Mouse (Mus musculus) 416B (cell line): Measurements from ENCODE around the gene Mob4.

Source experiments
- DNase-seq: peaks from one replicate; pipeline ENCODE4 v3.0.0; 2011; ENCODE audit warnings: low read depth

The Mob4 gene

GRCm38 (mm10) chr1:55132308-55132707, 1.3 kb downstream of the Mob4 start:
- no peak for DNase-seq

DNA sequence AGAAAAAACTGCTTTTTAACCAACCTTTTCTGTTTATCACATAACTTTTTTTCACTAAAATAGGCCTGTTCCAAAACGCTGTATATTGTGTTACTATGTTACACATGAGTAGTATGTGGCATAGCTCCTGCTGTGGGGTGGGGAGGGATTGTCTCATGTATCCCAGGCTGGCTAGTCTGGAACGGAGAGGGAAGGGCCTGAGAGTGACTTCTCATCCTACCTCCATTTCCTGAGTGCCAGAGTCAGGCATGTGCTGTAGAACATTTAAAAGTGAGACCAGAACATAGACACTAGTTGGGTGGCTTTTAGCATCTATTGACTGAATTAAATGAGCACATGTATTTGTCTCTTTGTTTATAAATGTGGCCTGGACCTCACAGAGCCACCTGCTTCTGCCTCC, 2.1 kb downstream of the Mob4 start:
- no peak for DNase-seq

GRCm38 (mm10) chr1:55134301-55134700, 3.3 kb downstream of the Mob4 start:
- no peak for DNase-seq

DNA sequence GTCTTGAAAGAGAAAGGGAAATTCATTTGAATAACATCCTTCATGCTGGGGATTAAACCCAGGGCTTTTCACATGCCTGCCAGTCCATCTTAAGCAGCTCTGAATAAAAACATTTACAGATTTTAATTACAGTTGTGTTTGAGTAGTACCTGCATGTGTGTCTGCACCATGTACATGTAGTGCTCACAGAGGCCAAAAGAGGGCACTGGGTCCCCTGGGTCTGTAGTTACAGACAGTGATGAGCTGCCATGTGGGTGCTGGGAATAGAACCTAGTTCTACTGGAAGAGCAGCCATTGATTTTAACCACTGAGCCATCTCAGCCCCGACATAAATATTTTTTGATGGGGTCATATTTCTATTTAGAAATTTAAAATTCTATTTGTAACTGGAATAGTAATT, 4.8 kb downstream of the Mob4 start:
- DNase-seq: no peak

GRCm38 (mm10) chr1:55144338-55144737, 13.3 kb downstream of the Mob4 start:
- no peak for DNase-seq

- no peak for DNase-seq
Observed at GRCm38 (mm10) chr1:55145556-55145955, 14.5 kb downstream of the Mob4 start.

GRCm38 (mm10) chr1:55157329-55157728, 26.3 kb downstream of the Mob4 start:
- DNase-seq: no peak

DNA sequence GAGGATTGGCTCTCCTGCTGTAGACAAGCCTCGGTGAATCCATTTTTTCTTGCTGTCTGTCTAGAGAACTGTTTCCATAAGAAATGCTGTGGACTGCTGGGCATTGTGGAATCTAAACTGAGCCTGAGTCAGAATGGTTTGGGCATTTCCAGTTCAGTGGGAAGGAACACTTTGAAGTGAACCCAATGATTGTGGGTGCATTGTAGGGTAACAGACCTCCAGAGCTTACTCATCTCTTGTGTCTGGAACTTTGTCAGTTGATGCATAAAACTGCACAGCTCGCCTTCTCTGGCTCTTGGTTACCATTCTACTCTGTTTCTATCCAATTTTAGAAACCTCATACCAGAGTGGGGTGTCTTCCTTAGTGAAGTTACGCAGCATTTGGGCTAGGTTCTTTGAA, 27.2 kb downstream of the Mob4 start:
- no peak for DNase-seq

DNA sequence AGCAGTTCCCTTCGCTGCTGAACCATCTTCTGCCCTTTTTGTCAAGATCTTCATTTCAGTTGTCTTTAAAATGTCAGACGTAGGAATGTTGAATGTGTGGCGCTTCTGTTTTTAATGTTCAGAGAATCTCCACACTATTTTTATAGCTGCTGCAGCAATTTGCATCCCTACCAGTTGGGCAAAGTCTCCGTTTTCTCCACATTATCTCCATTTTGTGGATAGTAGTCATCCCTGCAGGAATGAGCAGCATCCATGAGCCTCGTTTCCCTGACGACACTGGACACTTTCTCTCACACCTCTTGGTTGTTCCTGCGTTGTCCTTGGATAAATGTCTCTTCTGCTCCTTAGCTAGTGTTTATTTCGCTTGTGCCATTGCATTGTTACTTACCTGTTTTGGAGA, 27.8 kb downstream of the Mob4 start:
- no peak for DNase-seq

DNA sequence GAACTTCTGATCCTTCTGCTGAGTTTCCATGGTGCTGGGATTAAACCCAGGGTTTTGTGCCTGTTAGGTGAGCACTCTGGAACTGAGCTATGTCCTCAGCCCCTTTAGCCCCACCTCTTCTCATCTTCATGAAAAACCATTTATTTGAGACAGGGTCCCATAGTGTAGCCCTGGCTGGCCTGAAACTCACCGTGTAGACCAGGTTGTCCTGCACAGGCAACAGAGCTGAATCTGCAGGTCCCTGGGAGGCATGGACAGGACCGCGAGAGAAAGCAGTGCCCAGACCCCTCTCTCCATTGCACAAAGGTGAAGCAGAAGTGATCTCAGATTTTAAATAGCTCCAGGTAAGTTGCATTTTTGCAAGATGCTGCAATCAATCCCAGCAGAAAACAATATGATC, 29.2 kb downstream of the Mob4 start:
- DNase-seq: no peak

- no peak for DNase-seq
Observed at GRCm38 (mm10) chr1:55160831-55161638, 30.0 kb downstream of the Mob4 start.

GRCm38 (mm10) chr1:55161895-55162294, 30.9 kb downstream of the Mob4 start:
- DNase-seq: peak; percentile 57

DNA sequence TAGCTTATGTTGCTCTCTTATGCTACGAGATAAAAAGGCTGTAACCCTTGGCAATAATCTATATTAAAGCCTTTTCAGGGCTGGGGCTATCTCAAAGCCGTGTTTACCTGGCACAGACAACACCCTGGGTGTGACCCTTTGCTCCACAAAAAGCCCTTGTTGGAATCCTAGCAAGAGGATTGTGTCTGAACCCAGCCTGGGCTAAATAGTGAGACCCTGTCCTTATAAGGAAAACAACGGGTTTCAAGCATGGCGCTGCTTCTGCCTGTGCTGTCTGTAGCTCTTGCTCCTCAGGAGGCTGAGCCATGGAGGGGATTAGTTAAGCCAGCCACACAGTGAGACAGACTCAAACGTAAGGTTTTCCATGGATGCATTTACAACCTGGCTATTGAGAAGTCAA, 31.8 kb downstream of the Mob4 start:
- no peak for DNase-seq

- peak; percentile 18 for DNase-seq
Observed at GRCm38 (mm10) chr1:55164005-55164404, 33.0 kb downstream of the Mob4 start.

- DNase-seq: no peak
Observed at GRCm38 (mm10) chr1:55167560-55167959, 36.5 kb downstream of the Mob4 start.

DNA sequence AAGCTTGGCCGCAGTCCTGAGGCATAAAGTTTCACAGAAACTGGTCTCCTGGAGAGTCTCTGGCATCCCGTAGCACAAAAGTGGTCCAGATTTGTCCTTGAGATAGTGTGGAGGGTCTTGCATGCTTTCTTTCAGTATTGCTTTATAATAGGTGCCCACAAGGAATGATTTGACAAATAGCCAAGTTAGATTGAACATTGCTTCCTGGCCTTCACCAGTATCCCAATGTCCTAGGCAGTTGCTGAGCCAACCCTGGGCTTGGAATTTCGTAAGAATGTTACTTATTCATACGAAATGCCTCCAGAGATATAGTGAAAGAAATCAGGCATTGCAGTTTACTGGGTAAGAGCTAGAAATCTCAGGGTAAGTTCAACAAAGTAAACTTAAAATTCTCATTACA, 37.6 kb downstream of the Mob4 start:
- no peak for DNase-seq

DNA sequence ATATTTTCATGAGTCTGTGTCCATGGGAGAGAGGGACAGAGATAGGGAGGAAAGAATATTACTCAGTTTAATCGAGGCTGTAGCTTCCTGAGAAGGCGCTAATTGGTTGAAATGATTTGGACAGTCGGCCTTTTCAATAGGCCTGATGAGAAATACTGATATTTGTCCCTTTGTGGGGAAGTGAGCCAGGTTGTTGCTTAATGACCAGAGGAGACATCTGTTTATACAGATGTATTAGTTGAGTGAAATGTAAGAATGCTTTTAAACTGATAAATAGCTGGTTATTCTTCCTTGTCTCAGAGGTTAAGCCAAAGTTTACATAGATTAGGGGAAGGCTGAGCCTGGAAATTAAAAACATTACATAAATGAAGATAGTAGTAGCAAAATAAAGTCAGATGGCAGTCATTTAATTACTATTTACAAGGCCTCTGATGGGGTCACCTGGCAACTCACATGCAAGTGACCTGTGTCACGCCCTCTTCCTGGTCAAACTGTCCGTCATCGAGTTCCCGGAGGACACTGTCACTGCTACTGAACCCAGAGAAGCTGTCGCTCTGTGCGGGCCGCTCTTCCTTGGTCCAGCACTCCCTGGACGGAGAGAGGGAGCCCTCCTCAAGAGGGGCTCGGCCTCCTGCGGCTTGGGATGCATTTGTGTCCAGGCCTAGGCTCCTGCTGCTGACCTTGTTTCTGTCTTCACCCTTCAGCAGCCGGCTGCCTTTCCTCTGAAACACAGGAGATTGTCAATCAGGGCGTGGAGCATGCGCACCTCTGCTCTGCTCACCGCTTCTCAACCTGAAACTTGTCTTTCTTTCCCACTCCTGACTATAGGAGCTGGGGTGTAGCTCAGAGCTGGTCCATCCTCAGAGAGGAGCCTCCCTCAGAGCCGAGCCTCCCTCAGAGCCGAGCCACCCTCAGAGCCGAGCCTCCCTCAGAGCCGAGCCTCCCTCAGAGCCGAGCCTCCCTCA, 40.6 kb downstream of the Mob4 start:
- DNase-seq: no peak

DNA sequence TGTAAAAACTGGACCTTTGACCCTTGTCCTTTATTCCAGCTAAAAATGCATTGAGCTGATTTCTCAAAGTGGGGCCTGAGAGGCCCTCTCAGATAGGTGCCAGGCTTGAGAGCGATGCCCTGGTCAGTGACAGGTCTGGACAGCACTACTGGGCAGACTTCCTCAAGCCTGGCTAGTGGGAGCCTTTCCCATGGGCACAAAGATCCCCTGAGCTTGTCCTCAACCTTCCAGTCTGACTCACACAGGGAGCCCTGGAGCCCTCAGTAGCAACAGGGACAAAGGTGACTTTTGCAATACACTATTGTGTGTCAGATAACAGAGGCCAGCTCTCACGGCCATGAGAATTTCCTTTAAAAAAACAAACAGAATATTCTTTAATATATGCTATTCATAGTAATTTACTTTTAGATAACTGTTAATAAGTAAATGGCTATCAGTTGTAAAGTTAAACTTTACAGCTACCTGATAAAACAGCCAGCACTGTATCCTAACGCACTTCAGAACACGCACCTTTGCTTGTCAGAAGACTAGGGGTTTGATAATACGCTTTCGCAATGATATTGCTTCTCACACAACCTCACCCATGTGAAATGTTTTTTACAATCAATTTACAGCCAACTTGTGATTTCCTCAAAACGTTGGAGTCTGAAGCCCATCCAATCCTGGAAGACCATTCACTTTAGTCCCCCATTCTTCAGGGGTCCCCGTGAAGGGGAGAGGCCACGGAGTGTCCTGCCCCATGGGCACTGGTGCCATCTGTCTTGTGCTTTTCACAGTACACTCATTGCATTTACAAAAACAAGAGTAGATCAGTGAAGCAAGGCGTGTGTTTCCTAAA, 42.9 kb downstream of the Mob4 start:
- DNase-seq: no peak

GRCm38 (mm10) chr1:55174558-55175034, 43.6 kb downstream of the Mob4 start:
- DNase-seq: no peak

GRCm38 (mm10) chr1:55179917-55180566, 49.0 kb downstream of the Mob4 start:
- DNase-seq: no peak

DNA sequence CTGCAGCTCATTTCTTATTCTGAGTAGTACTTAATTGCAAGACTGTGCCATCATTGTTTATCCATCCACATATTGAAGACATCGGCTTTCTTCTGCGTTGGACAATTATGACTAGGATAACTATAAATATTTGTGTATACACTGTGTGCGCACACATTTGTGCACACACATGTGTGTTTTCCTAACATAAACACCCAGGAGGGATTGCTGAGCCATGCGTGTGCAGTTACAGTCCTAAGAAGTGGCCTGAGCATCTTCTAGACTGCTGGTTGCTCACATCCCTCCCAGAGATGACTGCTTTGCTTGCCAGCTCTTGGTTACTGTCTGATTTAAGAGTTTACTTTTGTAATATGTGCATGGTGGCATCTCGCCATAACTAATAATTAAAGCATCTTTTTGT, 51.4 kb downstream of the Mob4 start:
- DNase-seq: no peak

DNA sequence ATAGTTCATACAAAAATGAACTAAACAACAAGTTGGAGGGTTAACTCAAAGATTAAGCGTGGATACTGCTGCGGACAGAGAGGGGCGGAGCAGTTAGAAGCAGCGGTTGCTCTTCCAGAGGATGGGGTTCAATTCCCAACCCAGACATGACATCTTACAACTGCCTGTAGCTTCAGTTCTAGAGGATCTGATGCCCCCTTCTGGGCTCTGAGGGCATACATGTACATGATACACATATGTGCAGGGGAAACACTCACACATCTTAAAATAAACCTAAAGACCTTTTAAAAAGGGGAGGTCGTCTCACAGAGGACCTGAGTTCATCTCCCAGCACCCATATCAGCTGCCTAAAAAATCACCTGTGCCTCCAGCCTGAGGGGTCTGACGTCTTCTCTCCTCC, 54.7 kb downstream of the Mob4 start:
- DNase-seq: peak; percentile 64
